Mouse (Mus musculus) cerebellum, adult 8-10 months (tissue): ENCODE data around the gene Ncf1.

Source experiments
- DNase-seq: peaks from one replicate; pipeline ENCODE4 v3.0.0; 2022

Ncf1 gene

DNA sequence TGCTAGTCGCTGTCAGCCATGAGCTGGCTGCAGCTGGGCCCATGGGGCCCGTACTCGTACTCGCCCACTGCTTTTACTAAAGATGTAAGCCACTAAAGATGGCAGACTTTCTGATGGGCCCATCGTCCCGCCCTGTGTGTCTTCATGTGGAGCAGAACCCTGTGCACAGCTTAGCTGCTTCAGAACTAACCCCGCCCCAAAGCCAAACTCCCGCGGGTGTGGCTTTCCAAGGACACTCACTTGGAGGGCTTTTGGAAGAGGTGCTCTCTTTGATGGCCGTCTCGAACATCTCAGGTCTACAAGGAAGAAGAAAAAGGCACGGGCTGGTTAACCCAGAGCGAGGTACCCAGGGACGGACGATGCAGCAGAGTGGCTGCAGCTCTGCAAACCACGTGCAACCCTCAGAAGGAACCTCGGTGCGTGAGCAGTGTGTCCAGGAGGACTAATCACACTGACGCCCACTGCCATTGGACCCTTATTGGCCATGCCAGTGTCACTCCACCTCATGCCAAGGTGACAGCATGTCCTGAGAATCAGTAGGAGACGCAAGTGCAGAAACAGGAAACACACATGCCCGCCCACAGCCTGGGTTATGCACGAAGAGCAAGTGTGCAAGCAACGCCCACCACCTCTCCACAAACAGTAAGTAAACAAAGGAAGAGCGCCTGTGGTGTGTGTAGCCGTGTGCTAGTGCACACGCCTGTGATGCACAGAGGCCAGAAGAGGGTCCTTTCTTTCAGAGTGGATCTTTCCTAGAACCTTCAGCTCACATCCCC lies 14.4 kb upstream of the Ncf1 start:
- DNase-seq, result no peak

DNA sequence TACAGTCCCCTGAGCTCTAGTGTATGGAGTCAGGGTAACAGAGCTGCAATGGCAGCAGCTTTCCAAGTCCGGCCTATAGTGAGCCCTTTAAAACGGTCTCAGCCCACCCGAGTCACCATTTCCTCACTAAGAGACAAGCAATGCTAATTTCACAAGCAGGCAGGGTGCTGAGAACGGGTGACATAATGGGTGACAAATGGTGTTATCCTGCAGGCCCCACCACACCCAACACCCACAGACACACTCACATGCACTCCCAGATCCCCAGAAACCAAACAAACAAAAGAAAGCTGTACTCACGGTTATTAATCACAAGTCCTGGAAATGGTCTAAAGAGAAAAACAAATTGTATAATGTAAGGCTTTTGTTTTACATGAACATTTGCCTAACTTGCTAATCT lies 12.4 kb upstream of the Ncf1 start:
- DNase-seq, result no peak

DNA sequence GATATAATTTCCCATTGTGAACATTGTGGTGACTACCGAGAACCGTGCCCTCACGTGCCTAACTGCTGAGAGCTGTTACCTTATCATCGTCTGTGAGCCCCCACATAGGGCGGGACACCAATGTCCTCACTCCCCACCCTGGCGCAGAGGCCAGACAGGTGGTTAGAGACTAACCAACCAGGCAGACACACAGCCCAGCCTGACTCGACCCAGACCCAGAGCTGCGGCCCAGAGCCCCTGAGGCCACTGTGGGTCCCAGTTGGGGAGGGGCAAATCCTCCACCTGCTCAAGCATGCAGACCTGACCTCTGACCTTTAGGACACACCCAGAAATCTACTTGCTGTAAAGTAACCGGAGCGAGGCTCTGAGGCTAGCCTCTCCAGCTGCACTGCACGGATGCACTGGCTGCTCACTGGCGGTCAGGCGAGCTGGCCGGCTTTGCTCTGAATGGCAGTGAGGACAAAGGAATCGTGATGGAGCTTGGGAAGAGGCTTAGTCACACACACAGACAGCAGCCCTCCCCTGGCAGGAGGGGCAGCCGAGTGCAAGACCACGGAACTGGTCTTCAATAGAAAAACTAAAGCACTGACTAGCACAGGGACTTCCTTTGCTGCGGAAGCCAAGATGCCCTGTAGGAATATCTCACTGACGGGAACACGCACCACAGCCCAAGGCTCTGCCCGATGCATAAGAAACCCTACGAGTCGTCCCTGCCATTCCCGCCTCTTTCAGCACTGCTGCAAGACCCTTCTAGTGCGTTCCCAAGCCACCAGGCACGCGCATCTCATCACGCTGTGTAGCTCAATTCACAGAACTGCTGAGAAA lies 8.7 kb upstream of the Ncf1 start:
- no peak for DNase-seq

DNA sequence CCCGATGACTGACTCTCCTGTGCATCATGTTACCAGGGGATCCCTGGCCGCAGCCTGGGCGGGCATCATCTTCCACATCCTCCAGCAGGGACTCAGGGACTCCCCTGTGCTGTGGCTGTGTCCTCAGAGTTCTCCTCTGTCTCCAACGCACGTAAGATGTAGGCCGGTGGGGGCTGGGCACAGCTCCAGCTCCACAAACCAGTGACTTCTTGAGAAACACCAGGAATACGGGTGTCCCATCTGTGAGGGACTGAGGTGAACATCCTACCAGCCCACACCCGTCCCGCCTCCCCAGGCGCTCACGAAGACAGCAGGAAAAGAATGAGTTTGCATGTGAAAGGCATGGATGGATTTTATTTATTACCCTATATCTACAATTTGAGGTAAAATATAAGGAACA lies 8.1 kb upstream of the Ncf1 start:
- no peak for DNase-seq

DNA sequence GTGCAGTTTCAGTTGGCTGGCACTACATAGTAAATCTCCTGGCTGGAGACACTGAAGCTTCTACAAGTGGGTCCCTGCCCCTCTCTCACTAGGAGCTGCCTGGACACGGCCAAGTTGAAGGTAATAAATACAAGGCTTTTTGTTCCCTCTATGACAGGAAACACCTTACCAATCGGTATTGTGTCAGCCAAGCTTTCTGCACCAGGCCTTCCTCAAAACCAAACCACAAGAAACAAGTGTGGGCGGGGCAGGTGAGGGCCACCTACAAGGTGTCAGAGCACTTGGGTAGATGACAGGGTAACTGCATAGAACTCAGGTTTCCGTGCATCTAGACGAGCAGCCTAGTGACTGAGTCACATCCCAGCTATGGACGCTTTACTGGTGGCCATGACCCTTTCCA lies 7.4 kb upstream of the Ncf1 start:
- no peak for DNase-seq

DNA sequence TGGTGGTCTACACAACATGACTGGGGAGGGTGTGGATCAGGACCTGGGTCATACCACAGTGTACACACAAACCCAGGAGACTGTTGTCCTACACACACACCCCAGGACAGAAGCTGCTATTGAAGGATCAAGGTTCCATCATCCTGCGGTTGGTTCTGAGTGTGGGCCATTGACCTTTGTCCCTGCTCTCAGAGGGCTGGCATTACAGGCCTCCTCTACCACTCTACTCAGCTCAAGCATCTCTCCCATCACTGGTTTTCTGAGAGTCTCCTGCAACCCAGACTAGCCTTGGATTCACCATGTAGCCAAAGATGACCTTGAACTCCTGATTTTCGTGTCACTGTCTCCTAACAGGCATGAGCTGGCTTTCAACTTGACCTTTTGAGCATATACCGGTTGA lies 6.8 kb upstream of the Ncf1 start:
- no peak for DNase-seq

DNA sequence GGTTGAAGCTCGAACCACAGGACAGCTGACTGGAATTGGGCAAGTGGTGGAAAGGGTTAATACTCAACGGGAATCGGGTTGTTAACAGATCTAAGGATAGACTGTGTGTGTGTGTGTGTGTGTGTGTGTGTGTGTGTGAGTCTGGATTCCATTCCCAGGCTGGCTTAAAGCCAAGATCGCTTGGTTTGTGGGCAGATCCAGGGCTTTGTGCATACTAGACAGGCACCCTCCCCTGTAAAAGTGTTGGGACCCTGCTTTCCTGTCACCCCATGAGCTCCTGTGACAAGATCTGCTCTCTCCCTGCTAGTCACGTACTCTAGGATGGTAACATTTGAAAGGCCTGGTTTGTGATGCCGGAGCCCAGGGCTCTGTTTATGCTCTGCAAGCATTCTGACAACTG lies 5.7 kb upstream of the Ncf1 start:
- no peak for DNase-seq

DNA sequence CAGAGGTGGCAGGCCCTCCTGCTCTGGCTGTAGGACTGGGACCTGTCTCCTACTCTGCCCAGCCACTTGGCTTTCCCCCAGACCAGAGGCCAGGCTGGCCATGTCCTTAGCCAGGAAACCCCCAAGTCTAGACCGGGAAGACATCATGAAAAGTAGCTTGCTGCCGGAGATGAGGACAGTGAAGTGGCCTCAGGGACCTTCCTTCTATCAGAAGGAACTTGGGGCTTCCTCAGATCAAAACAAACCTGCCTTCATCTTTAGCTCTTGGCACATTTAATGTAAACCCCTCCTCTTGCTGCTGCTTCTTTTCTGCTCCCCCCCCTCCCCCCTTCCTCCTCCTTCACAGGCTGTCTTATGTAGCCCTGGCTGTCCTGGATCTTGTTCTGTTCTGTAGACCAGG lies 4.8 kb upstream of the Ncf1 start:
- DNase-seq, result no peak

DNA sequence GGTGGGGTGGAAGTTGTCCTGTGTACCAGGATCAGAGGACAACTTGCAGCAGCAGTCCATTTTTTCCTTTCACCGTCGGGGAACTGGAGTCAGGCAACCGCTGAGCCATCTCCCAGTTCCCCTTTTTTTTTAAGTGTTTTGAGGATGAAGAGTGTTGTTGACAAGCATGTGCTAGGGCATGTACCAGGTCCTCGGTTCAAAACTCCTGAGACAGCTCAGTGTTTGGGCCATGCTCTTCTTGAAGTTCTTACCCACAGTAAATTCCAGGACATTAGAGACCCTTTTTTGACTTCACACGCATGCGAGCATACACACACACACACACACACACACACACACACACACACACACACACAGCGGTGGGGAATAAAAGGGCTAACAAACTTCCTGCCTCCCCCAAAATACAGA lies 3.8 kb upstream of the Ncf1 start:
- DNase-seq, result no peak

DNA sequence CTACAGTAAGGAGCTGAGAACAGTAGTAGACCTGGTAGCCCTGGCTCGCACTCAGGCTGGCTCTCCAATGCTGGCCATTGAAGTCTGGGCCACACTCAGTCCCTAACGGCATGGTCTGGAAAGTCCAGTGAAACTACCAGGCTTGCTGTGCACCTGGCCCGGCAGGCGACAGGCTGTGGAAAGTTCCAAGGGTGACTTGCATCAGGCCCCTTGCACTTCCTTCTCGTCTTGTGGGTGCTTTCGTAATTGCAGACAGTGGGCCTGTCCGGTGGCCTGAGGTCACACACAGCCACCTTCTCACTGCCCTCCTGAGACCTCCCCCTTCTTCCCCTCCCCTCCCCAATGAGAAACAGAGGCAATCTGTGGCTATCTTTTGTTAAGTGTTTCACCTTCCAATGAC lies 3.1 kb upstream of the Ncf1 start:
- no peak for DNase-seq

DNA sequence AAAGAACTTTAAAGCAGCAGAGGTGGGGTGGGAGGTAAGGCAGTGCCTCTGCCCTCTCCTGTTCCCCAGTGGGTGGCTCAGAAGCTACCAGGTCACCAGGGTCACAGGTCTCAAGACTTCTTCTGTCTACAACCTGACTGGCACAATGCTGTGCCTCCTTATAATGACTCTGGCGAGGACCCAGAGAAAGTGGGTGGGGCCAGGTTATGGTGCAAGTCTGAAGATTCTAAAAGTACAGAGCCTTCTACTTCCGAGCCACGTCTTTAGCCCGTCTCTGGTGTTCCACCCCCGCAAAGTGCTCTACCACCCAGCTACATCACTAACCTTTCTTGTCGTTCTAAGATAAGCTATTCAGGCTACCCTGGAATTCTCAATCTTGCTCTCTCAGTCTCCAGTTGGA lies 2.7 kb upstream of the Ncf1 start:
- DNase-seq, result no peak

DNA sequence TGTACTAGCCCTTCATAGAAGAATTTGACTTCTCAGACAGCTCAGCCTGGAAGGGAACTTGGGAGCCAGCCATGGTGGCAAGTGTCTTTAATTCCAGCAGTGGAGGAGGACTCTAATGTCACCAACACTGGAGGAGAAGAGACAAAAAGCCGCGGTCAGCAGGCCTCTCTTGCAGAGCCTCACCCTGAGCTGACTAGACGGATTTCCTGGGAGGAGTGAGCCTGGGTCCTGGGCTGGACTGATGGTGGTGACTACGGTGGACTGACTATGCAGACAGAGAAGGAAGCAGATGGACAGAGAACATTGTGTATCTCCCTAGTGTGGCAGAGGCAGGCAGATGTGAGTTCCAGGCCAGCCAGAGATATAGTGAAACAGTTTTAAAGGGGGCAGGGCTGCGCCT lies 2.0 kb upstream of the Ncf1 start:
- no peak for DNase-seq

DNA sequence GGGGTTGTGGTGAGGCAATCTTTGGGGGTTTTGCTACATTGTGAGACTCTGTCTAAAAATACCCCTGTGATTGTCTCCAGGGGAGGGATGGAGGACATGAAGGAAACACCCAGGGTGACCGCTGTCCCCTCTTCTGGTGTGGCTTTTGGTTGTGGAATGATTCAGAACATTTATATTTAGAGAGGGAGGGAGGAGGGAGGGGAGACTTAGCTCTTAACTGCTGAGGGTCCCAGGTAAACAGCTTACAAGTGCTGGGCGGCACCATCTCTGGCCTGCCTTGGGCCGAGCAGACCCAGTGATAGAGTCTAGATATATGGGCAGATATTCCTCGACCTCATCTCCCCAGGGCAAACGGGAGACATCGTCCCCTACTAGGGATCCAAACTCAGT lies 1.2 kb downstream of the Ncf1 start:
- DNase-seq, result no peak

DNA sequence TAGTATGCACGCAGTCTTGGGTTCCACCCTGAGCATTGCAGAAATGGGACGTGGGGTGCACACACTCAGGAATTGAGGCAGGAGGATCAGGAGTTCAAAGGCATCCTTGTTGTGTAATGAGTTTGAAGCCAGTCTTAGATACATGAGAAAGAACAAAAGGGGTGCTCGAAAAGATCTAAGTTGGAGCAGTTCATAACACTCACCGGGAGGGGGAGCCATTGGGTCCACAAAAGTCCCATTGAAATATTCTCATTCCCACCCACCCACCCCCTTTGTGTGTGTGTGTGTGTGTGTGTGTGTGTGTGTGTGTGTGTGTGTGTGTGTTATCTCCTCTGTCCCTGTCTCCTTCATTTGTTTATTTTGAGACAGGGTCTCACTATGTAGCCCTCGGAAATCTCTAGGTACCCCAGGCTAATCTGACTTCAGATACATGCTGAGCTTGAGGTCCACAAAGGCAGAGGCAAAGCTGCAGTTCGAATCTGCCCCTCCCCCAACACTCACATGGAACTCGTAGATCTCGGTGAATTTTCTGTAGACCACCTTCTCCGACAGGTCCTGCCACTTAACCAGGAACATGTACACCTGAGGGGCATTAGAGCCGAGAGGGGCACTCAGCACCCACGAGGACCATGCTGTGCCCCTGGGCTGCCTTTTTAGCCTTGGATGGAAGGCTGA lies 1.7 kb downstream of the Ncf1 start:
- no peak for DNase-seq

DNA sequence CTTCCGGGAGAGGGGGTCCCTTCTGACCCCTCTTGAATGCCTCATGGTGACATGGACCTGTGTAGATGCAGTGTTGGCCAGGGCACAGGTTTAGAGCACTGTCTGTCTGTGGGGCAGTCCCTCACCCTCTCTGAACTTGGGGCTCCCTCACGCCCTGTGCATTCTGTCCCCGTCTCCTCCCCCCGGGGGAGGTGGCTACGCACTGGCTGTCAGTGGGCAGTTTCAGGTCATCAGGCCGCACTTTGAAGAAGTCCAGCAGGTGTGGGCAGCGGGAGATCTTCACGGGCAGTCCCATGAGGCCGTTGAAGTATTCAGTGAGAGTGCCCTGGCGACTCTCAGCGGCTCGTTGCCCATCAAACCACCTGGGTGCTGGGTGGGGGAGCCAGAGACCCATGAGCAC lies 2.5 kb downstream of the Ncf1 start:
- DNase-seq, result no peak

DNA sequence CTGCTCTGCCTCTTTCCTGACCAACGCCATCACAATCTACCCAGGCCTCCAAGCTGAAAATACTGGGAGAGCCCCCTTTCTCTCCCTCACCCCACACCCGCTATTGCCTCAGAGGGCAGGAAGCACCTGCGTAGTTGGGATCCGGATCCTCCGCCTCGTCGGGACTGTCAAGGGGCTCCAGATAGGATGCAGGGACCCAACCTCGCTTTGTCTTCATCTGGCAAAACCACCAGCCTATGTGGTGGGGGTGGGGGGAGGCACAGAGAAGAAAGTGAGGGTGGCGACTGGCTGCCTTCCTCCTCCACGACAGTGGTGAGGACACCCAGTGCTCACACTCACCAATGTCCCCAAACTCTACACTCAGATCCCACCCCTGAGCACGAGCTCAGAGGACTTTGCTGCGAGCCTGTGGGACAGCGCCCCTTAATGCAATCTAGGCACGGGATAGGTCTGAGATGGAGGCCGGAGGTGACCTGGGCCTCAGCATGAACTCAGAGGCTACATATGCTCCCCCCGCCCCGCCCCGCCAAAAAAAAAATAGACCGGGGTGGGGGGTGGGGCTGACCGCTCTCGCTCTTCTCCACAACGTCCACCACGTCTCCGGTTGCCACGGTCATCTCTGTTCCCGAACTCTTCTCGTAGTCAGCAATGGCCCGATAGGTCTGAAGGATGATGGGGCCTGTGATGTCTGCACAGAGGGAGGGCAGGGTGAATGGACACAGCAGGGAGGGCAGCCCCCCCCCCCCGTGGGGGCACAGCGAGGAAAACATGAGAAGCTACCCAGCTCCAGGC lies 4.1 kb downstream of the Ncf1 start:
- DNase-seq, result no peak

DNA sequence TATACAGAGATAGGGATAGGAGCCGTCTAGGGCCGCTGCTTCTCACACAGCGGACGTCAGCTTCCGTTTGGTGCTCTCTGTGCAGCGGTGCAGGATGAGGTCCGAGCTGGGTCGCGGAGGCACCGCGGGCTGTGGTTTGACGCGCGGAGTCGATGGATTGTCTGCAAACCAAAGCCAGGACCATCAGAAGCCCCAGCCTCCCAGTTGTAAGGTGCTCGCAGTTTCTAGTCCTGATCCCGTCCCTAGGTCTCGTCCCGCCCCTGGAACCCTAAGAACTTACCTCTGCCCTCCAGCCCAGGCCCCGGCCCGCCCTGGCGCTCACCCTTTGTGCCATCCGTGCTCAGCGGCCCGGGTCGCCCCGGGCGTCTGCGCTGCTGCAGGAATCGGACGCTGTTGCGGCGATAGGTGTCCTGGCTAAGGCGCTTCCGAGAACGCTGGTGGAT lies 7.7 kb downstream of the Ncf1 start:
- no peak for DNase-seq

DNA sequence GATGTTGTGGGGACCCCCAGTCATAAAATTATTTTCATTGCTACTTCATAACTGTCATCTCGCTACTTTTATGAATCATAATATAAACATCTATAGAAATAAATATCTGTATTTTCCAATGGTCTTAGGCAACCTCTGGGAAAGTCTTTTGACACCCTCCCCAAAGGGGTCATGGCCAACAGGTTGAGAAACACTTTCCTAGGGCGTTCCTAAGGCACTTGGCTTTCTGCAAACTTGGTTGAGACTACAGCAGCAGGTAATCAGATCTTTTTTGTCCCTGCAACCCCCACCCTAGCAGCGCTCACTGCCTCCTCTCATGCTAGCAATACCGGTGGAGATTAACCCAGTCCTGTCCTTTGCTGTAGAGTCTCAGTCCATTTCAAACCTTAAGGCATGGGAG lies 8.1 kb downstream of the Ncf1 start:
- no peak for DNase-seq

DNA sequence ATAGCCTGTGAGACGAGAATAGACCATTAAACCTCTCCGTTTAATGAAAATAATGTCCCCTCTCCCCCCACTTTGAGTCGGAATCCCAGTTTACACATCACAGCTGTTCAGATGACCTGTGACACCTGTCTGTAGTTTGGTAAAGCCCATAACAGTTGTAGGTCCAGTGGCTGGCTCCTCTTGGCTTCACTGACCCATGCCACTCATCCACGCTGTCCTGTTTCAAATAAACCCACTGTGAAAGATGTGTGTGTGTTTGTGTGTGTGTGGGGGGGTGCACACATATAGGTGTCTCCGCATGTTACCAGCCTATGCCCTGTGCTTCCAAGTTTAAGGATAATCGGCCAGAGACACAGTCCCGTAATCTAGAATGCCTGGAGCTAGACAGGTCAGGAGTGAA lies 11.5 kb downstream of the Ncf1 start:
- DNase-seq, result no peak

DNA sequence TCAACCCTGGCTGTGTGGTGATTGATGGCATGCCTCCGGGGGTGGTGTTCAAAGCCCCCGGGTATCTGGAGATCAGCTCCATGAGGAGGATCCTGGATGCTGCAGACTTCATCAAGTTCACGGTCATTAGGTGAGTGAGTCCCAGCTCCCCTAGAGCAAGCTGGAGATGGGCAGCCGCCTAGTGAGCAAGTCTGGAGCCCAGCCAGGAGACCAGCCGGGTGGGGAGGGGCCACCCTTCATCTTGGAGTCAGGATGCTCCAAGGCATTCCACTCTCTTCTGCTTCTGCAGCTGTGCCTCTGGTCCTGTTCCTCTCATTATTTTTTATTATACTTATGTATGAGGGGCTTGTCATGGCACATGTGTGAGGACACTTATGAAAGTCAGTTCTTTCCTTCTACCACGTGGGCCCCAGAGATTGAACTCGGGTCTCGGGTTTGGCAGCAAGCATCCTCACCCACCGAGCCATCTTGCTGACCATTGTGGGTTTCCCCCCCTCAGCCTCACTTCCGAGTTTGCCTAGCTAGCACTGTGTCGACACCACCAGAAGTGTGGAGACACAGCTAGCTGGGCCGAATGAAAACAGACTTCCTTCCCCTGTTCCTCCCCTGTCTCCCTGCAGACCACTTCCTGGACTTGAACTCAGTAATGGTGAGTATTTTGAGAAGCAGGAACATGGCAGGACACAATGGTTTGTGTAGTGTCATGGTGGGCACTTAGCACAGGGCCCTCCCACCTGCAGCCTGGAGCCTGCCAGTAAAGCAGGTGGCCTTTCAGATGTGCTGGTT lies 15.2 kb downstream of the Ncf1 start:
- DNase-seq, result no peak

DNA sequence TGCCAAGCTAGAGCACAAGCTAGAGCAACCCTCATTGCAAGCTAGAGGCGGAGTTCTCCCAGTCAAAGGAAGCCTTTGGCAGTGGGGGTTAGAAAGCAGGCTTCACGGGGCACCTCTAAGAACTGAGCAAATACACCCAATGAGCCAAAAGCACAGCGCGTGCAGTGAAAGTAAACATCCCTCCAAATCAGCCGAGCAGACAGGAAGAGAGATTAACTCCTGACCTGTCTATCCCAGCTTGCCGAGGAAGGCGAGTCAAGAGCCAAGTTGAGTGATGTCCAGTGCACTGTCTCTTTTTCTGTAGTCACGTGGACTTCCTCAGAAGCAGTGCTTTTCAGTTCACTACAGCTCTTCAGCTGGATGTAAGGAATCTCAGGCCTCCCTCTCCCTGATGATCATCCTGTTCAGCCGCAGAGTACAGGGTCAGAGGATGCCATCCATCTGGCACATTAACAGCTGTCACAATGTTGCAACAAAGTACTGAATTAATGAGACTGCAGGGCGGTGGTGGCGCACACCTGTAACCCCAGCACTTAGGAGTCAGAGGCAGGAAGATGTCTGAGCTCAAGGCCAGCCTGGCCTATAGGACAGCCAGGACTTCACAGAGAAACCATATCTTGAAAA lies 19.4 kb downstream of the Ncf1 start:
- no peak for DNase-seq

DNA sequence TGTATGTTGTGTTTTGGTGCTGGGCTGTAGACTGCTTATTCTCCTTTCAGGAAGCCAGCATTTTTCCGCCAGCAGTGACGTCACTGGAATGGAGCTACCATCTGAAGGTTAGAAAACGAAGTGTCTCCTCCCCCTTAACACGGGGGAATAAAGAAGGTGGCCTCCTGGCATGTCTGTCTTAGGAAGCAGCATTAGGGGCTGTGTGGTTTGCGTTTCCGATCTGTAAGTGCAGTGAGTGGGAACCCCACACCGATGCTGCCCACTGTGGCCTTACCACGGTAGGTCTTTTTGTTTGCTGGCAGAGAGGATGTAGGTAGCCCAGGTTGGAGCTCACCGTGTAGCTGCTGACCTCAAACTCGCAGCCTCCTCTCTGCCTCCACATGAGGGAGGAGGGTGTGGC lies 22.7 kb downstream of the Ncf1 start:
- DNase-seq, result no peak
